Mouse (Mus musculus) stomach, embryonic 16.5 days (tissue): ENCODE measurements around the gene Cmtm8. TPM values are rescaled to one million over a fixed set of nuclear protein-coding genes. Genes with fewer than 3 reads are reported as not detected.

Experiments used
- ATAC-seq: fragments of 200-750 bp; cut with Nextera tagmentation; 2 replicates; pipeline ENCODE4 v1.8.0; 2017; ENCODE audit warnings: moderate number of reproducible peaks, moderate TSS enrichment; ENCODE audit not compliant: insufficient read depth, low FRiP score
- H3K27ac ChIP-seq: fragments of 300-500 bp; sonication (generic); 2 replicates; pipeline ENCODE4 v1.5.1; 2014; ENCODE audit warnings: low read length
- H3K27me3 ChIP-seq: fragments of 300-500 bp; sonication (generic); 2 replicates; pipeline ENCODE4 v1.6.1; 2014; ENCODE audit warnings: low read length, control low read depth, mixed read lengths; ENCODE audit not compliant: control insufficient read depth, insufficient read depth
- H3K36me3 ChIP-seq: fragments of 300-500 bp; sonication (generic); 2 replicates; pipeline ENCODE4 v1.6.1; 2014; ENCODE audit warnings: low read length; ENCODE audit not compliant: control insufficient read depth, insufficient read depth
- H3K4me1 ChIP-seq: fragments of 300-500 bp; sonication (generic); 2 replicates; pipeline ENCODE4 v1.6.1; 2014; ENCODE audit warnings: low read length, control low read depth, mixed read lengths; ENCODE audit not compliant: control insufficient read depth, insufficient read depth
- H3K4me2 ChIP-seq: fragments of 300-500 bp; sonication (generic); 2 replicates; pipeline ENCODE4 v1.6.1; 2014; ENCODE audit warnings: low read depth, low read length, mixed read lengths
- H3K4me3 ChIP-seq: fragments of 300-500 bp; sonication (generic); replicated peaks from 2 replicates; pipeline ENCODE4 v1.5.1; 2014; ENCODE audit warnings: mild to moderate bottlenecking, low read length
- H3K9ac ChIP-seq: fragments of 300-500 bp; sonication (generic); 2 replicates; pipeline ENCODE4 v1.6.1; 2014; ENCODE audit warnings: low read length
- H3K9me3 ChIP-seq: fragments of 300-500 bp; sonication (generic); replicated peaks from 2 replicates; pipeline ENCODE4 v1.6.1; 2016; ENCODE audit warnings: low read length, control low read depth; ENCODE audit not compliant: control insufficient read depth
- WGBS: fragments of 180-500 bp; shearing (Covaris S2); extraction: QIAGEN DNeasy Blood & Tissue Kit; methylation state at CpG from one replicate; pipeline ENCODE4 v1.1.7; 2014; 5-methylcytosine and 5-hydroxymethylcytosine counted together
- polyA plus RNA-seq: library from polyadenylated mRNA; unstranded; fragments of >200 nt; fragmentation: Nextera tagmentation; extraction: Ambion mirVana; gene quantifications from 2 replicates; pipeline ENCODE4 v1.2.1, GENCODE M21; 2015

Cmtm8 gene
- polyA plus RNA-seq, 1 experiment from 2014 or later, result 59.5 TPM

DNA sequence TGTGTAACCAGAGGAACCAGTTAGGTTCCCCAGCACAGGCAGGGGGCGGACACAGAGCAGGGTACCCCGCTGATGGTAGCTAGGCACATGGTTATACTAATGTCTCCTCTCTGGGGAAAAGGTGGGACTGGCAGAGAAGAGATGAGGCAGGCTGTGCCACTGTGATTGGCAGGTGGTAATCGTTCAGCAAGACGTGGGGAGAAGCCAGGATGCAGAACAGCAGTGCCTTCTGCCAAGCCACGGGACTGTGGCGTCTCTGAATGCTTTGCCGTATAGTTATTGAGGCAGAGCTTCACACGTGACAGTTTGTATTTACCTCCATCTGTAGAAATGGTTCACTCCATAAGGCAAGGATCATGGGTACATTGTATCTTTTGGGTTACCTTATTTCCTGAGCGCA lies 10.7 kb upstream of the Cmtm8 start:
- H3K9me3 ChIP-seq, result no peaks in the 10 kb centered on the region
- no peak overlapping the region for H3K4me3 ChIP-seq
- 0 out of 2 replicates have a peak, but pooled peaks cover 8% of the 10 kb centered on the region for H3K4me1 ChIP-seq
- 66% methylated on average over 9 of the region's 9 CpGs for WGBS
- no peak overlapping the region for H3K27ac ChIP-seq
- H3K9ac ChIP-seq, result no peak overlapping the region
- H3K36me3 ChIP-seq, result no peaks in the 10 kb centered on the region
- no peaks in the 10 kb centered on the region for H3K27me3 ChIP-seq
- H3K4me2 ChIP-seq, result no peak overlapping the region
- ATAC-seq, result no peak

DNA sequence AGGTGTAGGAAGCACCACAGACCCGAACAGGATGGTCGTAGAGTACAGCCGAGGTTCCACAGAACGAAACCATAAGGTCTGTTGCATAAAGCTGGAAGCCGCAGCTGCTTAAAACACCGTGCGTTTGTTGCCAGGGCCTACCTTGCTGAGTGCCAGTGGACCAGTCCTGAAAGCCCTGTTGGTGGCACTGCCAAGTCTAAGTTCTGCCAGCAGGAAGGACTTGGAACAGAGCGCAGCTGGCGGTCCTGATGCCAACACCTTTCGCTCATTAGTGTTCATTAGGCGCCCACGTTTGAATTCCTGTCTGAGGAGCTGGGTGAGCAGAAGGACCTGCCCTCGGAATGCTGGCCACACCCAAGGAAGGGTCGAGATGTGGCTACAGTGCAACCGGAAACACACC lies 9.4 kb upstream of the Cmtm8 start:
- Histone ChIP-seq H3K36me3 (no peaks in the 10 kb centered on the region), H3K4me2 (no peak overlapping the region), H3K27me3 (no peaks in the 10 kb centered on the region), H3K9ac (no peak overlapping the region), H3K4me1 (0 out of 2 replicates have a peak, but pooled peaks cover 8% of the 10 kb centered on the region), H3K9me3 (no peaks in the 10 kb centered on the region), H3K27ac (no peak overlapping the region), H3K4me3 (no peak overlapping the region)
- no peak for ATAC-seq
- 77% methylated on average over 15 of the region's 15 CpGs for WGBS

DNA sequence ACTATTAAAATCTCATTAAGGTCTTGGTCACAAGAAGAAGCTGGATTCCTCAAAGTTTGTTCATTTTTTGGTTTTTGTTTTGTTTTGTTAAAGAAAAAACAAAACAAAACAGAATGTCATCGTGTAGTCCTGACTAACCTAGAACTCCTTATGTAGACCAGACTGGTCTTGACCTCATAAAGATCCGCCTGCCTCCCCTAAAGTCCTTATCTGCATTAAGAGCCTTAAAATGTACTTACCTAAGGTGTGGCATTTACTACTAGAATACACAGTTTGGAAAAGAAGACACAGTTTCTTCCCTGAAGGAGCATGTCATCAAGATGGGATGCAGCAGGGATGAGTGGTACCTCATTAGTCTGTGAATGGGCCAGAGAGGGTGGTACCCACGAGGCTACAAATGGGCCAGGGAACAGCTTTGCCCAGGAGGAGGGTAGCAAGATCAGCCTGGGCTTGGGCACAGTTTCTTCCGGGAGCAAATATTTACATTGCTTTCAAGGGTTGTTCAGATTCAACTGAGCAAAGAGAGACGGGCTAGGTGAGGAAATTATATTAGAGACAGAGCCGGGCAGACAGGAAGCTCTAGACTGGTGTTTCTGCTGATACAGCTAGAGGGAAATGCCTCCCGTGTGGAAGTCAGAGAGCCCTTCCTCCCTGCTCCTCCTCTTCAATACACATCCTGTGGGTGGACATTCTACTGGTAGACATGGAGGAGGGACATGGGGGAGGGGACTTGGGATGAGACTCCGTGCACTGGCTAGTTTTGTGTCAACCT lies 7.6 kb upstream of the Cmtm8 start:
- H3K27me3 ChIP-seq, result no peaks in the 10 kb centered on the region
- WGBS, result 38% methylated on average over 8 of the region's 8 CpGs
- ATAC-seq, result peak; percentile 38; the same call in 1 of the 2 replicates
- no peak overlapping the region for H3K9ac ChIP-seq
- H3K36me3 ChIP-seq, result no peaks in the 10 kb centered on the region
- 0 out of 2 replicates have a peak, but pooled peaks cover 8% of the 10 kb centered on the region for H3K4me1 ChIP-seq
- H3K9me3 ChIP-seq, result no peaks in the 10 kb centered on the region
- no peak overlapping the region for H3K4me3 ChIP-seq
- H3K4me2 ChIP-seq, result no peak overlapping the region
- peak overlapping the region; percentile 52; the same call in 1 of the 2 replicates for H3K27ac ChIP-seq

DNA sequence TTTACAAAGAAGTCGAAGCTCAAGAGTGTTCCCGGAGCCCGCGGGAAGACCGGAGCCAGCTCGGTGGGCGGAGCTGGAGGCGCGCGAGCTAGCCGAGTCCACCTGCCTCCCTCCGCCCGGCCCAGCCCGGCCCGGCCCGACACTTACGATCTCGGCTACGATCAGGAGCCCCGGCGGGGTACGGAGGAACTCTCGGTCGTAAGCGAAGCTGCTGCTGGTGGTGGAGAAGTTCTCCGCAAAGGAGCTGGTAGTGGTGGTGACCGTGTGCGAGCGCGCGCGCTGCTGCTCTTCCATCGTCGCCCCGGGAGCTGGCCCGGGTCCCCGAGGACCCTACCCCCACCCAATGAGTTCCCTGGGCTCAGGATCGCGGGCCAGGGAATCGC lies 331 bp downstream of the Cmtm8 start:
- peak overlapping the region; percentile 81 for H3K9ac ChIP-seq
- H3K4me3 ChIP-seq, result peak overlapping the region; percentile 69
- peak overlapping the region; percentile 87 for H3K27ac ChIP-seq
- no peaks in the 10 kb centered on the region for H3K9me3 ChIP-seq
- H3K36me3 ChIP-seq, result no peaks in the 10 kb centered on the region
- under 1% methylated on average over 40 of the region's 40 CpGs for WGBS
- peak; percentile 59 for ATAC-seq
- H3K4me1 ChIP-seq, result peaks cover 4% of the 10 kb centered on the region; the same call in 1 of the 2 replicates
- H3K27me3 ChIP-seq, result peaks cover 3% of the 10 kb centered on the region; the same call in 1 of the 2 replicates
- H3K4me2 ChIP-seq, result peak overlapping the region; percentile 91

DNA sequence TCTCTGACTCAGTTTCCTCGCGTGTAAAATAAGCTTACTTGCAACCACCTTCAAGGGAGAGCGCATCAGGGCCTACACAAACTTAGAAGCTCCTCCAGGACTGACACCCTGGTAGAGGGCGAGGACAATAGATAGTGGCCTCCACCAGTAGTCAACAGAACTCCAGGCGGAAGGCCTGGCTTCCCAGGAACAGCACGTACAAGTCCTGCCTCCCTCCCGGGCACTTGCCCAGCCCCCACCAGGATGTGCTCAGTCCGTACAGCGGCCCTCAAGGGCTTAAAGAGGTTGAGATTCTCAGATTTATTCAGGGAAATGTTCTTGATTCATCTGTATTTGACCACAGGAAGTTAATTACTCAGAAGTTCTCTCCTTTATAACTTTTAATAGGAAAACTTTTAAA lies 1.1 kb downstream of the Cmtm8 start:
- H3K4me1 ChIP-seq, result peaks cover 4% of the 10 kb centered on the region; the same call in 1 of the 2 replicates
- no peaks in the 10 kb centered on the region for H3K9me3 ChIP-seq
- H3K9ac ChIP-seq, result peak overlapping the region; percentile 81
- H3K4me3 ChIP-seq, result peak overlapping the region; percentile 69
- 38% methylated on average over 9 of the region's 9 CpGs for WGBS
- no peaks in the 10 kb centered on the region for H3K36me3 ChIP-seq
- ATAC-seq, result peak; percentile 45
- peaks cover 3% of the 10 kb centered on the region; the same call in 1 of the 2 replicates for H3K27me3 ChIP-seq
- H3K4me2 ChIP-seq, result peak overlapping the region; percentile 91
- H3K27ac ChIP-seq, result peak overlapping the region; percentile 87

DNA sequence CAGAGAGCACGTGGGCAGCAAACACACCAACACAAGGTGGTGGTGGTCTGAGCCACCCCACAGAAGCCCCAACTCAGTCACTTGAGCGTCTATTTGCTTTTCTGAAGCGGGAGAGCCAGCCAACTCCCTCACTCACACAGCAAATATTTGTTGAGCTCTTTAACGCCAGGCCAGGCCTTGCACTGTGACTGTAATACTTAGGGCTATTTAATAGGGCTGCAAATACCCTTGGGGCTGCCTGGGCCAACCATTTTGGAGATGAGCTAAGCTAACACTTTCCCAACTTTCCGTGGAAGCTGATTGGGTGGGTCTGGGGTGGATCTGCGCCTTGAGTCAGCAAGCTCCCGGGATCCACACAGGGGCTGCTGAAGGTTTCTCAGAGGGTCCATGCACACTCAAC lies 1.7 kb downstream of the Cmtm8 start:
- 62% methylated on average over 7 of the region's 7 CpGs for WGBS
- Histone ChIP-seq H3K27me3 (peaks cover 3% of the 10 kb centered on the region; the same call in 1 of the 2 replicates), H3K36me3 (no peaks in the 10 kb centered on the region), H3K9me3 (no peaks in the 10 kb centered on the region), H3K9ac (peak overlapping the region; percentile 81), H3K4me3 (peak overlapping the region; percentile 69), H3K27ac (peak overlapping the region; percentile 87), H3K4me1 (peaks cover 4% of the 10 kb centered on the region; the same call in 1 of the 2 replicates), H3K4me2 (peak overlapping the region; percentile 91)
- peak; percentile 12; the same call in 1 of the 2 replicates for ATAC-seq

DNA sequence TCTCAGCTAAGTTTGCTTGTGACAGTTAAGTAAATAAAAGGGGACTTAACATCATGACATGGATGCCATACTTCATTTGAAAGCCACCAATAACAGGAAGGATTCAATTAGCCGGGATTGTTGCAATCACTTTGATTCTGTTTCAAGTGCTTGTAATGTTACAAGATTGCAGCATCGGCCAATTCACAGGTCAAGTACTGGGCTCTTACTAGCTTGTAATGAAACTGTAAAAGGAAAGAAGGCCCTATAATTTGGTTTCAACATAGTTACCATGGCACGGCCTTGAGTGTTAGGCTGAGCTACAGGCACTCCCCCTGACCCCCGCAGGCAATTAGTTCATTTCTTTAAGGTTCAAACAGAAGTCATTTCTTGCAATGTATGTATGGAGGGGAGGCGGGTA lies 5.1 kb downstream of the Cmtm8 start:
- H3K36me3 ChIP-seq, result no peaks in the 10 kb centered on the region

DNA sequence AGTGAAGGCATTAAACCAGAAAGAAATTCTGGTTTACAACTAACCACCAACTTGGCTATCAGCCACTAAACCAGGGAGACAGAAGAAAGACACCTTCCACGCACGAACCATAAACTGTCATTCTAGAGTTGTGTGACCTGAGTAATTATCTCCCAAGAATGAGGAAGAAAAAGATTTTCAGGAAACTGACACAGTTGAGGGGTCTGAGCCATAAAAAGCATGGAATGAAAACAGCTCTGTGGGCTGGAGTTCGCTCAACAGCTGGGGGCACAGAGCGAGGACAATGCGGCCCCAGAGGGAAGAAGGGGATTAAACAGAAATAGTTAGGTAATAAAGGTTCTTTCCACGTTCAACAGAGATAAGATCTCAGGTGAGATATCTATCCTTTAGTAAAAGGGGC lies 12.4 kb downstream of the Cmtm8 start:
- H3K36me3 ChIP-seq, result no peaks in the 10 kb centered on the region
- ATAC-seq, result no peak
- WGBS, result 31% methylated on average over 6 of the region's 6 CpGs

More for the DNA sequence above, 5.1 kb downstream of the Cmtm8 start:
- H3K4me2 ChIP-seq, result no peak overlapping the region
- H3K9me3 ChIP-seq, result no peaks in the 10 kb centered on the region
- no peak overlapping the region for H3K4me3 ChIP-seq
- H3K9ac ChIP-seq, result no peak overlapping the region
- no peaks in the 10 kb centered on the region for H3K4me1 ChIP-seq
- no peak overlapping the region for H3K27ac ChIP-seq
- H3K27me3 ChIP-seq, result peaks cover 3% of the 10 kb centered on the region; the same call in 1 of the 2 replicates
- no peak for ATAC-seq
- WGBS, result 69% methylated on average over 5 of the region's 5 CpGs

DNA sequence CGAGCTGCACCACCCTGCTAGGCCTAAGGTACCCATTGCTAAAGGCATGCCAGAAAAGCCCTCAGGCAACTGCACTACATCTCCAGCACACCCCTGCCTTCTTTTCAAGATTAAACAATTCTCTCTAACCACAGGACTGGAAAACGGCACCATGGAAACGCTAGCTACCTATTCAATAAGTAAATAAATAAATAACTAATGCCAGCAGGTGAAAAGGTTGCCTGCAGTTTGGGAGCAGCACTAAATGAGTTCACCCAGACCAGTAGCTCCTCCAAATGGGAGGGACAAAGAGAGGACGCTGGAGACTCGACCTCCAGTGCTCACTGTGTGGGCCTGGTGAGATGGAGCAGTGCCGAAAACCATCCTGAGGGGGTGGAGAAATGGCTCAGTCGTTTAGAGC lies 13.6 kb downstream of the Cmtm8 start:
- H3K27ac ChIP-seq, result no peak overlapping the region
- no peak overlapping the region for H3K9ac ChIP-seq
- H3K9me3 ChIP-seq, result no peaks in the 10 kb centered on the region
- peaks cover 5% of the 10 kb centered on the region; the same call in 1 of the 2 replicates for H3K4me1 ChIP-seq
- H3K27me3 ChIP-seq, result no peaks in the 10 kb centered on the region
- no peak for ATAC-seq
- H3K36me3 ChIP-seq, result no peaks in the 10 kb centered on the region
- H3K4me3 ChIP-seq, result no peak overlapping the region
- WGBS, result 47% methylated on average over 7 of the region's 7 CpGs
- H3K4me2 ChIP-seq, result no peak overlapping the region

More for the DNA sequence above, 12.4 kb downstream of the Cmtm8 start:
- no peaks in the 10 kb centered on the region for H3K27me3 ChIP-seq
- H3K27ac ChIP-seq, result no peak overlapping the region
- H3K4me2 ChIP-seq, result no peak overlapping the region
- no peaks in the 10 kb centered on the region for H3K9me3 ChIP-seq
- H3K9ac ChIP-seq, result no peak overlapping the region
- peaks cover 5% of the 10 kb centered on the region; the same call in 1 of the 2 replicates for H3K4me1 ChIP-seq
- no peak overlapping the region for H3K4me3 ChIP-seq
